Mouse (Mus musculus) brain, embryonic 14.5 days (tissue): ENCODE measurements at regions not wholly inside any gene's neighbourhood (a gene's known extent, or its start where the extent isn't known, plus 50 kb on each side); places are given as distances from the start of the nearest gene placed in this dataset.

Experiments used
- CTCF ChIP-seq: fragments of 200-500 bp; IDR thresholded peaks from 2 replicates; pipeline ENCODE4 v1.5.1; 2012; ENCODE audit warnings: inconsistent platforms, mild to moderate bottlenecking, moderate library complexity, borderline replicate concordance; ENCODE audit not compliant: insufficient read depth, insufficient read length; ENCODE audit errors: extremely low read depth
- POLR2A ChIP-seq: fragments of 200-500 bp; IDR thresholded peaks from 2 replicates; pipeline ENCODE4 v1.6.1; 2012; ENCODE audit warnings: mild to moderate bottlenecking, inconsistent platforms, borderline replicate concordance; ENCODE audit not compliant: poor library complexity, insufficient read depth, insufficient read length, severe bottlenecking; ENCODE audit errors: extremely low read depth

DNA sequence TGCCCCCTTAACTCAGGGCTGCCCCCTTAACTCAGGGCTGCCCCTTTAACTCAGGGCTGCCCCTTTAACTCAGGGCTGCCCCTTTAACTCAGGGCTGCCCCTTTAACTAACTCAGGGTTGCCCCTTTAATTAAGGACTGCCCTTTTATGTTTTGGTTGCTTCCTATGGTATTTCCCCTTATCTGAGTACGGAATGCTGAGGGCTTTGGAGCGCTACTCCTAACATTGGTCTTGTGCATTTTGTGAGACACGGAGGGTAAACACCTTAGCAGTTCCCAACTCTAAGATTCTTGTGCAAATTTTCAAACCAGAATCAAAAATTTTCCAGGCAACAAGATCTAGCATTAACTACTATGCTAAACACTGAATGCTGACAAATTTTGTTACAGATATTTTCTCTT is 152.7 kb upstream of the Ddhd1 start:
- TF ChIP-seq CTCF: no peak
- TF ChIP-seq POLR2A: no peak
